Mouse (Mus musculus) mature B cell (primary cell): ENCODE data around the gene Shq1.

Experiments used
- in situ Hi-C: fragments of 300-500 bp; cut with MboI; formaldehyde crosslinking; loops from 2 replicates; pipeline ENCODE4 v1.14.3; 2019

Shq1 gene

DNA sequence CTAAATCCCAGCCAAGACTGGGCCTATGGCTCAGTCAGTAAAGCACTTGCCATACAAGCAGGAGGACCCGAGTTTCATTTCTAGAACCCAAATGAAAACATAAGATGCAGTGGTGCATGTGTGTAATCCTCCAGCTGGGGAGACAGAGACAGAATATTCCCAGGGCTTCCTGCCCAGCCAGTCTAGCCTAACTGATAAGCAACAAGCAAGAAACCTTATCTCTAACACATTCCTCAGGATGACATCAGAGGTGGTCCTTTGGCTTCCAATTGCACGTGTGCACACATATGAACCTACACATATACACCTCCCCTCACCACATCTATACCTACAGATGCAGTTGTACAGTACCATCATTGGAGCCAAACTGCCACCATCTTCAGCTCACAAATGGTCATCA is 2.1 kb downstream of the Shq1 start:
- in situ Hi-C loops = loop anchor here (25.0 kb wide), 1 partner anchor 168 kb away; the partner anchor contains the start of gene Ppp4r2

DNA sequence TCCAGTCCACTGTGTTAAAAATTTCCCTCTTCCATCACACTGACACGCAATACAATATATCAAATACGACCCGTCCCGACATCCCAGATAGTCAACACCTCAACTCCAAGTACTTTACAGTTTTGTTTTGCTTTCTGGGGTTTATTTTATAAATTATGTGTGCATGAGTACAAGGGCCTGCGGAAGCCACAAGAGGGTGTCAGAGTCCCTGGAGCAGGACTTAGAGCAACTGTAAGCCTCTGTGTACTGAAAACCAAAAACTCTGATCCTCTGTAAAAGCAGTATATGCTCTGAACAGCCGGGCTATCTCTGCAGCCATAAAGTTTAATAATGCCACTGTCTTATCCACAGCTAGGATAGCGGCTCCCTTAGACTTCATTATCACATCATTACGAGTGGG is 3.3 kb downstream of the Shq1 start:
- in situ Hi-C loops = loop anchor here (25.0 kb wide), 1 partner anchor 170 kb away; the partner anchor contains the start of gene Ppp4r2

DNA sequence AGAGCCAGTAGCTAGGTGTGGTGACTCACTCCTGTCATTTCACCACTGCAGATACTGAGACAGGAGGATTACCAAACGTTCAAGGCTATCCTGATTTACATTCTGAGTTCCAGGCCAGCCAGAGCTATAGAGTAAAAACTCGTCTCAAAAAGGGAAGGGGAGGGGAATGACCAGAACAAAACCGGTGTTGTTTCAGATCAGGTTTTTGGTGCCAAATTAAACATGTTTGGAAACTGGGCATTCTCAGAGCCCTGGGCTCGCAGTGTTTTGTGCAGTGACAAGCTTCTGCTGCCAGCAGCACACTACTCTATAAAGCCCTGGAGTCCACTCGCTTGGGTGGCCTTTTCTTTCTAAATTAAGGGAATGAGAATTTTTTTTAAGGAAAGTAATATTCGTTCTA is 8.7 kb downstream of the Shq1 start:
- in situ Hi-C loops = loop anchor here (25.0 kb wide), 1 partner anchor 175 kb away; the partner anchor contains the start of gene Ppp4r2

DNA sequence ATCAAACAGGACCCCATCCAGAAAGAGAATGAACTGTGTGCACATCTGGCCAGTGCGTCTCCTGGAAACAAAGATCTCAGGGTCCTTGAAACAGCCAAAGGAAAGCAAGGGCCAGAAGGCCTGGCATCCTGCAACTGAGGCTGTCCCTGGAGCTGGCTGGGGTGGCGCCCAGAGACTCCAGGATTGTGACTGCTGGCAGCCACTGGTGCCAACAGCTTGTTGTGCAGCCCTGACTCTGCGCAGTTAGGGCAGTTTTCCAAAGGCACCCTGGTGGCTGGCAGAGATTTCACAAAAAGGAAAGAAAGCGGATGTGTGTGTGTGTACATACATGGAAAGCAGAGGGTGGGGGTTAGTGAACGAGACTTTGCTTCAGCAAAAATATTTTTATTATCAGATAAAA is 10.6 kb downstream of the Shq1 start:
- in situ Hi-C loops = loop anchor here (25.0 kb wide), 1 partner anchor 177 kb away; the partner anchor contains the start of gene Ppp4r2

DNA sequence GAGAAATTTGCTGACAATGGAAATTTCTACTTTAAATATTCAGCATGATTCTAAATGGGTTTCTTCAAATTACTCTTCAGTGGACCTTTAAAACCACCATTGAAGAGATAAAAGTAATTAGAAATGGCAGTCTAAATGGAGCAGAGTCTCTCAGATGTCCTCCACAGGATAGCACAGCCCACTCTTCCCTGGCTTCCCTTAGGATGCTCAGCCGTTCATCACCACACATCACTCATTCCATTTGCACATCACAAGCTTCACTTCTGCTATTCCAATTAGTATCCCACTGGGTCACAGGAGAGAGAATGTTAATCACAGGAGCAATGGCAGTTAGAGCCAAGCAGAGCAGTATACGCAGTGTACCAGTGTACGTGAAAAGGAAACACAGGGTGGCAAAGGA is 18.4 kb downstream of the Shq1 start:
- in situ Hi-C loops = loop anchor here (25.0 kb wide), 1 partner anchor 185 kb away; the partner anchor contains the start of gene Ppp4r2

DNA sequence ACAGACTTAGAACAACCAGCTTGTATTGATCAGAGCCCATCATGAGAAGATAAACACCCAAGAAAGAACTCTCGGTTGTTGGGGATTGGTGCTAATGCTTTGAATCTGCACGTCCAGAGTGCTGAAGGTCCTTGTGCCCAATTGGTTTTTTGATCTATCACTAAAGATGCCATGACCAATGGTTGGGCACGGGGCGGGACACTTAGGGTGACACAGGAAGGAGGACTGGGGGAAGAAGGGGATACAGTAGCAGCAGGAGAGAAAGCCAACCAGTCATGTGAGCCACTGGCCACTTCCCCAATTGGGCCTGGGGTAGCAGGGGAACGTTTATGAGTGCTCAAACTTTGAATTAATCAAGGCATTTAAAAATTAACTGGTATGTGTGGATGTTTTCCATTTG is 23.8 kb downstream of the Shq1 start:
- in situ Hi-C loops = no loop called here

DNA sequence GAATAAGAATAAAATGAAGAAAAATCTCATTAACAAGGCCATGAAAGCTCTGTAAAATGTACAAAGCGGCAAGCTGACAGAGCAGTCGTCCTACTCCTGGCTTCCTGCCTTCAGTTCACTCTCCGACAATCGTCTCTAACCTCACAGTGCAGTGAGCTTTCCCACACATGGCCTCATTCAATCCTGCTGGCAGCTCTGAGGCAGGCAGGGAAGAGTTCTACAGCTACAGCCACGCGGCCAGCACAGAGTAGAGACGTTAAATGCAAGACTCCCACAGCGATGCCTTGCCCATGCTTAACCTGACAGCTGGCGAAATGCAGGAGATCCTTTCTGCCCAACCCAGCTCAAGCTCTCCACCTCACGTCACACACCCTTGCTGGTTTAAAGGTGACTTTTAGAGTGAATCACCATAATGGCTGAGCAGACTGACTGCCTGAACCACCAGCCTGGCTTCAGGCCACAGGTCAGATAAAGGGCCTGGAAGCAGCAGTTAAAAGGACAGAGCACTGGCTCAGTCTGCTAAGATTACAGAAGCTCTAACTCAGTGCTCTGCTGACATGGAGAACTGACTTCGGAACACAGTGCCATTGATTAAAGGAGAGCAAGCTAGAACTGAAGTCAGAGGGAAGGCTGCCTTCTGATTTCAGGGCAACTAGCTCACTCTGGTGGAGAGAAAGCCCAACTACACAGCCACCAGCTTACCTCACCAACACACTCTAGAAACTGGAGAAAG is 25.3 kb downstream of the Shq1 start:
- in situ Hi-C loops = no loop called here

DNA sequence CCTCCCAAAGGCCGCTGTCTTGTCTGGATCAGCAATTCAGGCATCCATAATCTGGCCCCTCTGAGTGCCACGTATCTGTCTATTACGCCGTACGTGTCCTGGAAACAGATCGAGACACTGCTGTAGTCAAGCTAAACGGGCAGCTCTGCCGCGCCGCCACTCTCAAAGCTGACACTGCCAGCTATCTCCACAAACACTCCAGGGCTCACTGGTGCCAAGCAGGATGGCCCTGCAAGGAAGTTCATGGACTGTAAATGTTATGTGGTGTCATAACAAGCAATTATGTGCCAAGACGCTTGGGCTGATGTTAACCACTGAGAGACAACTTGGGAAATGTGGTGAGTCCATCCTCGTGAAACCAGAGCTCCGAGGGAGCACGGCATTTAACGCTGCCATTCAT is 26.3 kb downstream of the Shq1 start:
- in situ Hi-C loops = no loop called here

DNA sequence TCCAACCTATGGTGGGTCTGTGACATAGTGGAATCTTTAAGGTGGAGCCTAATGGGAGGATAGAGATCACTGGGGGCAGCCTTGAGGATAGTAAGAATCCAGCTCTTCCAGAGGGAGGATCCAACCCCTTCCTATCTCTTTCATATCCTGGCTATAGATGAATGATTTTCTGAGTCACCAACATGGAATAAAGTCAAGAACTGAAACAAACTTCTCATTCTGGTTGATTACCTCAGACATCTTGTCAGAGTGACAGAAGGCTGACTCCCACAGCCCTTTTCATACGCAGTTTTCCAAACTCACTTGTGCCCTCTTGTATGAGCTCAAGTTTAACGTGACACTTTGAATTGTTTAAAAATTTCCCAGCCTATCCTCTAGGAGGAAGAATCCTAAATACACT is 28.2 kb downstream of the Shq1 start:
- in situ Hi-C loops = no loop called here

DNA sequence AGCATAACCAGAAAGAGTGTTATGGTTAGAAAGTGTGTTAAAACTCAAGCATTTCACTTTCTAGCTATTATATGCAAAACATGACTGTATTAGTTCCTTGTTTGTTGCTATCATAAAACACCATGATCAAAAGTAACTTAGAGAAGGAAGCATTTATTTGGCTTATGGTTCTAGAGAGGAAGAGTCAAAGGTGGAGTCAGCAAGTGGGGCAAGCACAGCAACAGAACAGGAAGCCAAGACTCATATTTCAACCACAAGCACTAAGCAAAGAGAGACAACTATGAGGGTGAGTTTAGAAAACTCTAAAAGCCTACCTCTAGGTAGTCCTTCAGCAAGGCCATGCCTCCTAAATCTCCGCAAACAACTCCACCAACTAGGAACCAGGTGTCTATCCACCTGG is 30.4 kb downstream of the Shq1 start:
- in situ Hi-C loops = no loop called here

DNA sequence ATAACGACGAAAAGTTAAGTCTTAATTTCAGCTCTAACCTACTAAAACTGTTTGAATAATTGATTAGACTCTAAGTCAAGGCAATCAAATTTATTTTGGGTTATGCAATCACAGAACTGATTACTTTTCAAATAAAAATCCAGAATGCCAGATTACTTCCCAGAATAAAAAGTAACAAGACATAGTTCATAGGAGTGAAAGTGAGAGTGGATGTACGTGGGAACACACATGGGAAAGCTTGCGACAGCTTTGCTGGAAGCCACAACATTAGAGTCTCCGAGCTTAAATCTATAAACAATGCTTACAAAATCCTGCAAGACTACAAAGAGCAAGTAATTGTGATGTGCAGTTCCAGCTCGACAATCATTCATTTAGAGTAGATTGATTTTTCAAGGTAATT is 41.9 kb downstream of the Shq1 start:
- in situ Hi-C loops = no loop called here

DNA sequence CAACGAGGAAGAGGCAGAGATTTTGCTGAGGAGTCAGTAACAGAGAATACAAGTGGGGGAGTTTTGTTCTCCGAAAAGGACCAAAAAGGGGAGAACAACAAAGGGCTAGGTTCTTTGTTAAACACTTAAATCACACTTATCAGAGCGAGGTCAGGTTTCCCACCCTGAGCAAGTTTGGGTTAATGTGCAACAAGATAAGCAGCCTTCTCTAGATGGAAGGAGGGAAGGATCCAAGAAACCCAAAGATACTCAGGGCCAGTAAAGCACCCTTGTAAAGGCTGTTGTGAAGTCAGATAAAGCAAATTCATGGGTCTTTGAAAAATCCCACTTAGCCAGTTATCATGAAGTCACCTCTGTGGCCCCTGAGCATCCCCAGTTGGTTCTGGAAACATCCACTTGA is 42.7 kb downstream of the Shq1 start:
- in situ Hi-C loops = no loop called here

DNA sequence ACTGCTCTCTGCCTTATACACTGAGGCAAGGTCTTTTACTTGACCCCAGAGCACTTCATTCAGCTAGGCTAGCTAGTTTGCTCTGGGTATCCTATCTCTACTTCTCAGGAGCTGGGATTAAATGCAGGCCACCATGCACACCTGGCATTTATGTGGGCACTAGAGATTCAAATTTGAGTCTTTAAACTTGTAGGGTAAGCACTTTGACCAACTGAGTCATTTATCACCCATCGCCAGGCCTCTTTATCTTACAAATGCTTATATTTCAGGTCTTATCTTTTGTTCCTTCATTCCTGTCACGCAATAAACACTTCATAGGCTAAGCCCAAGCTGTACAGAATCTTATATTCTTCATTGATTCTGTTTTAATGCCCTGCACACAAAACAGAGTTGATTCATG is 47.0 kb downstream of the Shq1 start:
- in situ Hi-C loops = no loop called here

DNA sequence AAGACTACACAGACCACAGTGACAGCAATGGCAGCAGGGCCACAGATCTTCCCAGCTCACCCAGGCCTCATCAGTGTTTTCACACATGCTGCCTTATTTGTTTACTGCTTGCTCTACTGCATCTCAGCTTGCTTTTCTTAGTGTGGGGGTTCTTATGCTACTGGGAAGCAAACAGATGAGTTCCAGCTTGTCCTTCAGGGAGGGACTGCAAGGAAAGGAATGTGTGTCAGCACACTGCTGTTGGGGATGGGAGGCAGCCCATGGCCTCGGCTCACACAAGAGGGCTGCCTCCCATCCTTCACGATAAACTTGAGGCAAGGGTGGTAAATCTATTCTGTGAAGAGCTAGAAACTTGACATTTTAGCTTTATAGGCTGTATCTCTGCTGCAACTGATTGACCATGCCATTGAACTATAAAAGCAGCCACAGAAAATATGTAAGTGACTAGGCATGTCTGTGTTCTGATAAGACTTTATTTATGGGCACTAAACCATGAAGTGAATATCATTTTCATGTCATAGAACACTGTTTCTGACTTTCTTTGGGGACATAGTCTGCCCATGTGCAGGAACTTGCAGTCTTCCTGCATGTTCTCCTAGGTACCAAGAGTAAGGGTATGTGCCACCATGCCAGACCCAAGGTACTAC is 48.0 kb downstream of the Shq1 start:
- in situ Hi-C loops = no loop called here

DNA sequence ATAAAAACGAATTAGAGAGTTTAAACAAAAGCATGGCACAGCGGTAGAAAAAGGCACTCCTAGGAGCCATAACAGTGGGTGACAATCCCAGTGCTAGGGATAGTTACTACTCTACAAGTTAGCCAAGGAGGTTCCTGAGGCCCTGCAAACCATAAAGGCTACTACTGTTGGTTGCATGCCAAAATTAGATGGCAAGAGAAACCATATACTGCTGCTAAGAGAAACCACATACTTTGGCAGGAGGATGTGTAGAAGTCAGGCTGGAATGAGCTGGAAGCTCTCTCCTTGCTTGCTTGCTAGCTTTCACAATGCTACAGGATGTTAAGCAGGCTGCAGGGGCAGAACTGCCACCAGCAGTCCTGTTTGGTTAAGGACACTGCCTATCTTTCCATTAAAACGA is 50.5 kb downstream of the Shq1 start:
- in situ Hi-C loops = no loop called here

DNA sequence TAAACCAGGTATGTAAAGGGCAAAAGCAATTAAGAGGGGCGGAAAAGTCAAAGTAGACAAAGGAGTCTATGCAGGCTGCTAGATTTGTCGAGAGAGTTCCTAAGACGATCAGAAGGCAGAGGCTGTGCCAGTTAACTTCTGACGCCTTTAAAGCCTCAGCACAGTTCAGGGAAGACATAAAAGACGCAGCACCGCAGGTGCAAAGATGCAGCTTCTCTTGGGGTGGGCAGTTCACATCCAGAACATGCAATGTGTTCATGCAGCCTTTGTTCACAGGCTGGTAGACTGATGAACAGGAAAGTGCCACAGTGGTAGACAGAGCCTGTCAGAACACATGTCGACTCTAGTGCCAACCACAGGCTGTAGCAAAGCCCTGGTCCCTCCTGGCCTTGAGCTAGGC is 51.6 kb downstream of the Shq1 start:
- in situ Hi-C loops = no loop called here

DNA sequence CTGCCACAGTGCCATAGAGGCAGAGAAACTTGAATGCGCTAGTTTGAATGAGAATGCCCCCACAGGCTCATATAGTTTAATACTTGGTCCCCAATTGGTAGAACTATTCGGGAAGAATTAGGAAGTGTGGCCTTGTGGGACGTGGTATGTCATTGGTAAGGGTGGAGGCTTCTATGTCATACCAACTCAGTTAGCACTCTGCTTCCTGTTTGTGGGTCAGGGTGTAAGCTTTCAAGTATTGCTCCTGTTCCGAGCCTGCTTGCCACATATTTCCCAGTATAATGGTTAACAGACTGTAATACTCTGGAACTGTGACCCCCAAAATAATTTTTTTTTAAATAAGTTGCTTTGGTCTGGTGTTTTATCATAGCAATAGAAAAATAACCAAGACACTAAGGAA is 54.8 kb downstream of the Shq1 start:
- in situ Hi-C loops = no loop called here

DNA sequence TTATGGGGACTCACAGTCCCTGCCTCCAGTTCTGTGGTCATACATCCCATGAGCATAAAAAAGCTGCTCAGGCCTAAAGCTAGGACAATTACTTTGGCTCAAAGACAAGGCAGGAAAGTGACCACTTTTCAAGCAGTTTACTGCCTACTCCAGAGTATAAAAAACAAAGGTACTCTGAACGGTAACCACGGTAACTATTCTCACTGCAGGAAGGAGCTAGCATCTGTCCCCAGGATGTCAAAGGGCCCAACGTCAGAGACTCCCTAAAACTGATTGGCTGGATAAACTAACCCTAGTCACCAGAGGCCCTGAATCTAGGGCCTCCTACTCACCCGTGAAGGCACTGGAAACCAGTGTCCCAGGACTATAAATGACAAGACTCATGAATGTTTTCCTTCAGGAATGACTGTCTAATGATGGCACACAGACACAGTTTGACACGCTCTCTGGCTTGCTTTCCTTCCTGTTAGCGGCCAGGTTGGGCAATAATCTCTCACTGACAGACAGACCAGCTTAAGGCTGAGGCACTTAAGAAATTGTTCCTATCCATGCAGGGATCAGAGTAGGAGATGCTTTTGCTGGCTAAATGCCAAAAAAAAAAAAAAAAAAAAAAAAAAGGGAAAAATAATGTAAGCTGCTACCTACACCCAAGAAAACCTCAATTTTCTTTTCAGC is 57.2 kb downstream of the Shq1 start:
- in situ Hi-C loops = no loop called here

DNA sequence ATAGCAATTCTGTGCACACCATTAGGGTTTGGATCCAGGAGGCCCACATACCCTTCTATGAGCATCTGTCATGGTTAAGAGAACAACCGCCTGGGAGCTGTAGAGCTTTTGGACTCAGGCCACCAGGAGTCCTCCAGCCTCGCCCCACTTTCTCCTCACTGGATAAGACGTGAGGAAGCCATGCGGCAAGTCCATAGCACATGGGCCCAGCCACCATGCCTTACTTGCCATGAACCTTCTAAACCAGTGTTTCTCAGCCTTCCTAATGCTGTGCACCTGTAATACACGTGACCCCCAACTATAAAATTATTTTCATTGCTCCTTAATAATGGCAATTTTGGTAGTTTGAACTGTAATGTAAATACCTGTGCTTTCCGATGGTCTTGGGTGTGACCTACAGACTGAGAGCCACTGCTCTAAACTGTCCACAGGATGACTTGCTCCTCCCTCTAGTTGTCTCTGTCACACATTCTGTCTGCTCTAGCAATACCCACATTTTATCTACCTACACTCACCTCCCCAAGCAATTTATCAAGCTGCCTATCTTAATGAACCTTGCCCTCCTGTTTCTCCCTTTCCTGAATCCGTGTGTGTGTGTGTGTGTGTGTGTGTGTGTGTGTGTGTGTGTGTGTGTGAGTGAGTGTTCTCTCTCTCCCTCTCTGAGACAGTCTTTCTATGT is 59.9 kb downstream of the Shq1 start:
- in situ Hi-C loops = no loop called here

DNA sequence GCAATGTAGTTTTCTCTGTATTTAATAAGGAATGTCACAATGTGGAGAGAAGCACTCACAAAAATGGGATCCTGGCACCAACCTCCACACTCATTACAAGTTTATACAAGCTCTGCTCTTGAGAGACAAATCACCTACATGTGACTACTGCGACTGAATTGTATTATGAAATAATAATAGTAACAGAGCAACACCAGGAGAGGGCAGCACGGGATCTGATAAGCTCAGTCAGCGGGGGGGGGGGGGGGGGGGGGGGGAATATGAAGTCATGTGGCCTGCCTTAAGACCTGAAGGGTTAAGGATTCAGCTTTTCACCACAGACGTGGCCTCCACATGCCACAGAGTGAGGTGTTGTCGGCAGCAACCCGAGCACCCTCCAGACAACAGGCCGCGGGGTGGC is 60.8 kb downstream of the Shq1 start:
- in situ Hi-C loops = no loop called here

DNA sequence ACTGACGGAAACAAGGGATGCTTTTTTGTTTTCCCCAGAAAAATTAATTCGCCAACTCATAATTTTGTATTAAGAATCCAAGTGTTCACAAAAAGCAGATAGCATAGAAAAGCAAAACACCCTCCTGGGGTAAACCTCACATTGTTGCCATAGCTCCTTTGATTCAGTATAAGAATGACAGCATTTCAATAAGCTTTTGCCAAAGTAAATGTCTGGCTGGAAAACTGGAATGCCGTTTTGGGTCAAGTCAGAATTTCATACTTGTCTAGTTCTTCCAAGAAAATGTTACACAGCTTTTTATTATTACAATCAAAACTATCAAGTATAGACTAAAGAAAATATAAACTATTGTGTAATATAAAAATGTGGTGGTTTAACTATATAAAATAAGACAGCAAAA is 61.7 kb downstream of the Shq1 start:
- in situ Hi-C loops = no loop called here

DNA sequence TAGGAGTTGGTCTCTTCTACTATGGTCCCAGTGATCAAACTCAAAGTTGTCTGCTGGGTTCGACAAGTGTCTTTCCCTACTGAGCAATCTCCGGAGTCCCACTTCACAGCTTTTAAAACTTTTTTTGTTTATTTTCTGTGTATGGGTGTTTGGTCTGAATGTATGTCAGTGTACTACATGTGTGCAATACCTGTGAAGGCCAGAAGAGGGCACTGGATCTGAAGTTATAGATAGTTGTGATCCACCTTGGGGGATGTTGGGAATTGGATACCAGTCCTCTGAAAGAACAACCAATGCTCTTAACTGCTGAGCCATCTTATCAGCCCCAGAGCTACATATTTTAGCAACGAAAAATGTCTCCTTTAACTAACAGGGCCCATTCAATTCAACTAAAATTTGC is 62.5 kb downstream of the Shq1 start:
- in situ Hi-C loops = no loop called here
